Mouse (Mus musculus) embryonic fibroblast, embryonic 13.5 days (primary cell): ENCODE data around the gene Mut.

ENCODE experiments used
- CTCF ChIP-seq: IDR thresholded peaks from 2 replicates; pipeline ENCODE4 v1.5.1; 2011; ENCODE audit warnings: mild to moderate bottlenecking, control low read depth, low read length, moderate library complexity, borderline replicate concordance; ENCODE audit not compliant: insufficient read depth
- POLR2A ChIP-seq: IDR thresholded peaks from 2 replicates; pipeline ENCODE4 v1.6.1; 2011; ENCODE audit warnings: low read depth, mild to moderate bottlenecking, control low read depth, low read length, moderate library complexity

DNA sequence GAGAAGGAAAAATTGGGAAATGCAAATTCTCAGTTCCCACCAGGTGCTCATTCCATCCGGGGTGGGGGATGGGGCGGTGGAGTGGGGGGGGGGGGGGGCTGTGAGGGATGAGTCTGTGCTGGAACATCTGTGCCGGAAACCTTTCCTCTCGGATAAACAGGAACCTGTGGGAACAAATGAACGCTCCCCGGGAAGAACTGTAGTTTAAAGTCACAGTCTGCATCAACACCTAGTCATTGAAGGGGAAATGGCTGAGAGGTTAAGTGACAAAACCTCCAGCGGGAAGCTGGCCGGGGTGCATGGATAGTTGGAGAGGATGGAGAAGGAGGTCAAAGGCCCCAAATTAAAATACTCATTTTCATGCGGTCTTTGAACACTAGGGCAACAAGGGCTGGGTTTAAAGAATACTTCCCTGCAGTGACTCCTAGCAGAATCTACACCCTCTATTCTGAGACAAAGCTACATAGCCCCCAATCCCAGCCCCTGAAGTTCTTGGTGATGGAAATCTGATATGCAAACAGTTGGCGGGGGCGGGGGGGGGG is 30.4 kb upstream of the Mut start:
- TF ChIP-seq CTCF (no peak), POLR2A (no peak)
